Mouse (Mus musculus) liver, embryonic 15.5 days (tissue): ENCODE measurements around the gene Xpo6. TPM values are rescaled to one million over a fixed set of nuclear protein-coding genes. Genes with fewer than 3 reads are reported as not detected.
A peak's percentile ranks its signal among the peaks of the same experiment; 100 is the strongest.

Experiments
- ATAC-seq: fragments of 200-750 bp; cut with Nextera tagmentation; 2 replicates; pipeline ENCODE4 v1.8.0; 2017; ENCODE audit warnings: moderate number of reproducible peaks, mild to moderate bottlenecking, moderate library complexity; ENCODE audit not compliant: insufficient read depth
- H3K27ac ChIP-seq: fragments of 300-500 bp; sonication (generic); replicated peaks from 2 replicates; pipeline ENCODE4 v1.5.1; 2015; ENCODE audit warnings: mild to moderate bottlenecking, inconsistent platforms
- H3K27me3 ChIP-seq: fragments of 300-500 bp; sonication (generic); 2 replicates; pipeline ENCODE4 v1.6.1; 2015; ENCODE audit warnings: mild to moderate bottlenecking, inconsistent platforms
- H3K36me3 ChIP-seq: fragments of 300-500 bp; sonication (generic); replicated peaks from 2 replicates; pipeline ENCODE4 v1.6.1; 2015; ENCODE audit warnings: moderate library complexity, mild to moderate bottlenecking, inconsistent platforms
- H3K4me1 ChIP-seq: fragments of 300-500 bp; sonication (generic); replicated peaks from 2 replicates; pipeline ENCODE4 v1.6.1; 2015; ENCODE audit warnings: inconsistent platforms
- H3K4me2 ChIP-seq: fragments of 300-500 bp; sonication (generic); 2 replicates; pipeline ENCODE4 v1.6.1; 2015; ENCODE audit warnings: moderate library complexity, mild to moderate bottlenecking, inconsistent platforms
- H3K4me3 ChIP-seq: fragments of 300-500 bp; sonication (generic); replicated peaks from 2 replicates; pipeline ENCODE4 v1.5.1; 2015; ENCODE audit warnings: mild to moderate bottlenecking, inconsistent platforms
- H3K9ac ChIP-seq: fragments of 300-500 bp; sonication (generic); 2 replicates; pipeline ENCODE4 v1.6.1; 2015; ENCODE audit warnings: moderate library complexity, mild to moderate bottlenecking, inconsistent platforms
- H3K9me3 ChIP-seq: fragments of 300-500 bp; sonication (generic); replicated peaks from 2 replicates; pipeline ENCODE4 v1.6.1; 2016; ENCODE audit warnings: inconsistent platforms
- WGBS: fragments of 180-500 bp; shearing (Covaris S2); methylation state at CpG from one replicate; pipeline ENCODE4 v1.1.7; 2015; ENCODE audit warnings: mixed read lengths; ENCODE audit not compliant: insufficient replicate concordance; 5-methylcytosine and 5-hydroxymethylcytosine counted together
- polyA plus RNA-seq: library from polyadenylated mRNA; unstranded; fragments of >200 nt; fragmentation: Nextera tagmentation; extraction: Ambion mirVana; gene quantifications from 2 replicates; pipeline ENCODE4 v1.2.1, GENCODE M21; 2015

The Xpo6 gene
- polyA plus RNA-seq, 1 experiment from 2014 or later, result 16.3 TPM

DNA sequence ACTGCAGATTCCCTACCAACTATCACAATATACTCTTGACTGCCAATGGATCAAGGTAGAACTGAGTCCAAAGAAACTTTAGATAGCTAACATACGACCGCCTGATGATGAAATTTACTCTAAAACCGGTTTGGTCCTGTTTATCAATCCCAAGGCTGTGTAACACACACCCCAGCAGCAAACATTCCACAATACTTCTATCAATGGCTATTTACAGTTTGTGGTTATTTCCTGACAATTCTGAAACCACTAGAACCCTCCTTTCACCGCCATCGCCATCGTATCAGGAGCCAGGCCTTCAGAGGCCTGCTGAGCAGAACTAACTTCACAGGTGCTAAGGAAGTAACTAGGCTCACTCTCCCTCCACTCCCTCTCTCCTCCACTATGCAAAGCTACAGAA lies 31.7 kb downstream of the Xpo6 start:
- 45% methylated on average over 6 of the region's 6 CpGs for WGBS
- Histone ChIP-seq H3K9ac (no peak overlapping the region), H3K4me2 (no peak overlapping the region), H3K27me3 (no peaks in the 10 kb centered on the region), H3K36me3 (peaks cover 68% of the 10 kb centered on the region), H3K4me3 (no peak overlapping the region), H3K4me1 (peaks cover 21% of the 10 kb centered on the region), H3K27ac (no peak overlapping the region), H3K9me3 (no peaks in the 10 kb centered on the region)
- no peak for ATAC-seq

DNA sequence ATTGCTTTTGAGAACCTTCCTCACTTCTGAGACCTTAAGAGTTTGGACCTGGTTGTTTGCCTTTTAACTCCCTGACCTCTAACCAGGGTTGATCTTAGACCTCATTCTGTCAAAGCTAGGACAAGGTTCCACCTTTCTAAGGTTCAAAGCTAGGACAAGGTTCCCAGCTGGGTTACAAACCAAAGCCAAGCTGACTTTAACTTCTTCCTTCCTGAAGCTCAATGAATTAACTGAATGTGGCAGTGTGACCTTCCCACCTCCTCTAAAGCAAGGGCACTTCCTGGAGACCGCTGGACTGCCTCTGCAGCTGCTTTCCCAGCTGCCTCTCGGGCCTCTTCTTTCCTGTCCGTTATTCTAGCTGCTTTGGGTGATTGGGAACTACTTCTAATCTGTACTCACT lies 32.9 kb downstream of the Xpo6 start:
- ATAC-seq, result no peak
- Histone ChIP-seq H3K9ac (no peak overlapping the region), H3K27ac (peak overlapping the region; percentile 20; the same call in 1 of the 2 replicates), H3K36me3 (peaks cover 61% of the 10 kb centered on the region), H3K4me3 (no peak overlapping the region), H3K4me1 (peaks cover 21% of the 10 kb centered on the region), H3K9me3 (no peaks in the 10 kb centered on the region), H3K4me2 (no peak overlapping the region), H3K27me3 (no peaks in the 10 kb centered on the region)
- WGBS, result 17% methylated on average over 3 of the region's 3 CpGs

DNA sequence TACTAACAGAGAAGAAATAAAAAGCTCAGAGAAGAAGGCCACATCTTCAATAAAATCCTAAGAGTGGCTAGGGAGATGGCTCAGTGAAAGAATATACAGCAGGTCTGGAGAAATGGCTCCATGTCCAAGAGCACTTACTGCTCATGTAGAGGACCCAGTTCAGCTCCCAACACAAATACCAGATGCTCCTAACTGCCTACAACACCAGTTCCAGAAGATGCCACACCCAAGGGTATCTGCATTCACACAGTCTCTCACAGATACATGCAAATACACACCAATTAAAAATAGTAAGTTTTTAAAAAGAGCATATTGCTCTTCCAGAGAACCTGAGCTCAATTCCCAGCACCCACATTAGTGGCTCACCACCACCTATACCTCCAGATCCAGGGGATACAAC lies 33.7 kb downstream of the Xpo6 start:
- no peak overlapping the region for H3K4me3 ChIP-seq
- no peaks in the 10 kb centered on the region for H3K9me3 ChIP-seq
- peaks cover 53% of the 10 kb centered on the region for H3K36me3 ChIP-seq
- H3K9ac ChIP-seq, result no peak overlapping the region
- no peak overlapping the region for H3K4me2 ChIP-seq
- H3K27ac ChIP-seq, result no peak overlapping the region
- H3K4me1 ChIP-seq, result peaks cover 21% of the 10 kb centered on the region
- no peaks in the 10 kb centered on the region for H3K27me3 ChIP-seq
- no peak for ATAC-seq

DNA sequence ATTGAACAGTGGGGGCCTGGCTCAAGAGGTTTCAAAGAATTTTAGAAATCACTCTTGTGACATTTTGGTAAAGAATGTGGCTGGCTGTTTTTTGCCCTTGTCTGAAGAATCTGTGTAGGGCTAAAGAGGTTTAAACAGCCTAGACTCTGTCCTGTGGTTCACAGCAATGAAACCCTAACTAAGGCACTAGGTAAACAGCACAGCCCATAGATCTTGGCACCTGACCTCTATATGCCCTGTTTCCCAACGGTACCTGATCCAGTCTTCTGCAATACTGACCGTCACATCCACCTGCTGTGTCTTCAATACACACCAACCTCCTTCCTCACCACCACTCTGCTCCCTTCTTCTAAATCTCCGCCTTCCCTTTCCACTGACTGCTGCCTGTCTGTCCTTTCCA lies 42.1 kb downstream of the Xpo6 start:
- H3K27me3 ChIP-seq, result no peaks in the 10 kb centered on the region
- peaks cover 6% of the 10 kb centered on the region for H3K4me1 ChIP-seq
- peak; percentile 34 for ATAC-seq
- no peak overlapping the region for H3K4me3 ChIP-seq
- no peaks in the 10 kb centered on the region for H3K9me3 ChIP-seq
- H3K27ac ChIP-seq, result no peak overlapping the region
- peaks cover 46% of the 10 kb centered on the region for H3K36me3 ChIP-seq
- no peak overlapping the region for H3K4me2 ChIP-seq
- WGBS, result 65% methylated on average over 3 of the region's 3 CpGs
- H3K9ac ChIP-seq, result no peak overlapping the region

DNA sequence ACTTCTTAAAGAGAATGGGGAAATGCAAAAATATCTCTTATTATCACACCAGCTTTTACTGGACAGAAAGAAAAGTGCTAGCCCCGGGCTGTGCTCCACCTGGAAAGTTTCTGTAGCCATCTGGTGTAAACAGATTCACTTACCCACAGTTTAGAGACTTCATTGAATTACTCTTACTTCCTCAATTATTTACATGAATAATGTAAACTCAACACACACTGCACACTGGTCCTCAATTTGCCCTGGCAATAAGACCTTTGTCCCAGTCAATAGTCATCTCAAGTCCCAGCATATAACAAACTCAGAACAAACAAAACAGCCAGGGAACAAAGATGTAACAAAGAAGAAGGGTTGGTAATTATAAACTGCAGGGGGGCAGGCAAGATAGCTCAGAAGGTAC lies 44.6 kb downstream of the Xpo6 start:
- ATAC-seq, result 0 out of 2 replicates have a peak, but pooled peaks have one; percentile 39
- no peaks in the 10 kb centered on the region for H3K27me3 ChIP-seq
- H3K4me1 ChIP-seq, result peaks cover 6% of the 10 kb centered on the region
- WGBS, result 74% methylated on average over 1 of the region's 1 CpGs
- no peak overlapping the region for H3K27ac ChIP-seq
- H3K4me3 ChIP-seq, result no peak overlapping the region
- no peak overlapping the region for H3K4me2 ChIP-seq
- H3K9me3 ChIP-seq, result no peaks in the 10 kb centered on the region
- H3K36me3 ChIP-seq, result peaks cover 62% of the 10 kb centered on the region
- H3K9ac ChIP-seq, result no peak overlapping the region

DNA sequence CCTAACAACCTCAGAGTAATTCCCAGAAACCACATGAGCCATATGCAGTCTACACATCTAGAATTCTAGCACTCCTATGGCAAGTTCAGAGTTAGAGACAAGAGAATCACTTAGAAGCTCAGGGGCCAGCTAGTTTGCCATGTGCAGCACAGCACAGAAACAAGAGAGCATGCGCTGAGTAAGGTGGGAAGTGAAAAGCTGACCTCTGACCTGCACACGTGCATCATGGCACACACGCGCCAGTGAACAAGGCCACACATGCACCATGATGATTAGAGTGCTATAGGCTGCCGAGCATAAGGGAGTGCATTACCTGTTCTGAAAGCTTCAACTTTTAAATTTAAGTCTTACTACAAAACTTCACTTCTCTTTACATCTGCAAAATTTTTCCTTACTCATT lies 45.6 kb downstream of the Xpo6 start:
- Histone ChIP-seq H3K36me3 (peaks cover 62% of the 10 kb centered on the region), H3K4me2 (no peak overlapping the region), H3K4me1 (peaks cover 6% of the 10 kb centered on the region), H3K27ac (no peak overlapping the region), H3K27me3 (no peaks in the 10 kb centered on the region), H3K9me3 (no peaks in the 10 kb centered on the region), H3K9ac (no peak overlapping the region), H3K4me3 (no peak overlapping the region)
- whole genome bisulfite sequencing, result 77% methylated on average over 5 of the region's 5 CpGs
- ATAC-seq, result no peak

DNA sequence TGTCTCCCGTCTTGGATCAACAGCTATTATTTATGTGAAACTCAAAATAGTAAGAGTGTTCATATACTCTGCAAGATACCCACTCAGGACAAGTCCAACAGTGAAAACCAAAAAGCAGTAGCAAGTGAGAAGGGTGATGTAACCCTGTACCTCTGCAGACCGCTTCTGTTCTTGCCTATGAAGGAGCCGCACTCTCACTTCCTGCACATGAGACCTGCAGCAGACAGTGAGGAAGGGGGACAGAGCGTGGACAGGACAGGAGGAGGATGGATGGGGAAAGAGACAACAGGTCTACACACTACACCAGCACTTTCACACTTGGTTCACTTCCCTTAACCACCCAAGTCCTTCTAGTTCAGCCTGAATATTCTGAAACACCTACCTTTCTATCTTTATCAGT lies 48.0 kb downstream of the Xpo6 start:
- WGBS, result 86% methylated on average over 4 of the region's 4 CpGs
- H3K27ac ChIP-seq, result no peak overlapping the region

DNA sequence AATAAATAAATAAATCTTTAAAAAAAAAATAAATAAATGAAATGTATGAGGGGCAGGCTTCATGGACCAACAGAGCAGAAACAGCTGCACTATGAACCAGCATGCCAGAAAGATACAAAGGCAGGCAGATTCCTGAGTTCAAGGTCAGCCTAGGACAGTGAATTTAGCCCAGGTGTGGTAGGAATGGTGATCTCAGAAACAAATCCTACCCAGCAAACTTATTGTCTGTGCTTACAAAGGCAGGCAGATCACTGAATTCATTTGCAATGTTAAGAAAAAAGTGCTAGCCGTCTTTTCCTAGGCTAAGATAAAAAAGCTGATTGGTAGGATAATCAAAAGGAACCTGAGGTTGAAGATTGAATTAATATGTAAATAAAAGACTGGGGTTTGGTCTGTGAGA lies 54.1 kb downstream of the Xpo6 start:
- no peak overlapping the region for H3K9ac ChIP-seq
- peaks cover 84% of the 10 kb centered on the region for H3K36me3 ChIP-seq
- no peaks in the 10 kb centered on the region for H3K4me1 ChIP-seq
- no peak for ATAC-seq
- H3K4me3 ChIP-seq, result no peak overlapping the region
- no peaks in the 10 kb centered on the region for H3K9me3 ChIP-seq
- WGBS, result 74% methylated on average over 1 of the region's 1 CpGs
- no peaks in the 10 kb centered on the region for H3K27me3 ChIP-seq
- H3K27ac ChIP-seq, result no peak overlapping the region
- no peak overlapping the region for H3K4me2 ChIP-seq

More for the DNA sequence above, 48.0 kb downstream of the Xpo6 start:
- H3K4me1 ChIP-seq, result peaks cover 6% of the 10 kb centered on the region
- no peak overlapping the region for H3K4me3 ChIP-seq
- H3K27me3 ChIP-seq, result no peaks in the 10 kb centered on the region
- H3K9ac ChIP-seq, result no peak overlapping the region
- H3K36me3 ChIP-seq, result peaks cover 76% of the 10 kb centered on the region
- ATAC-seq, result no peak
- no peak overlapping the region for H3K4me2 ChIP-seq
- H3K9me3 ChIP-seq, result no peaks in the 10 kb centered on the region

DNA sequence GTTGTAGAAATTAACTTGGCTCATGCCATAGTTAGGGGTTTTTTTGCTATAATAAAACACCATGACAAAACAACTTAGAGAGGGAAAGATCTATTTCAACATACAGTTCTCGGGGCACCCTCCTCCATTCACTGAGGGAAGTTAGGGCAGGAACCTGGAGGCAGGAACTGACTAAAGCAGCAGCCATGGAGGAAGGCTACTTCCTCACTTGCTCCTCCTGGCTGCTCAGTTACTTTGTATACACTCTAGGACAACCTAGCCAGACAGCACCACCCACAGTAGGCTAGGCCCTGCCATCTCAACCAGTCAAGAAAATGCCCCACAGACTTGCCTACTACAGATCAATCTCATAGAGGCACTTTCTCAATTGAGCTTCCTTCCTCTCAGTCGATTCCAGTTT lies 55.9 kb downstream of the Xpo6 start:
- no peak overlapping the region for H3K4me3 ChIP-seq
- no peaks in the 10 kb centered on the region for H3K4me1 ChIP-seq
- no peak overlapping the region for H3K9ac ChIP-seq
- no peak for ATAC-seq
- H3K9me3 ChIP-seq, result no peaks in the 10 kb centered on the region
- no peak overlapping the region for H3K27ac ChIP-seq
- H3K36me3 ChIP-seq, result peaks cover 86% of the 10 kb centered on the region
- WGBS, result 55% methylated on average over 2 of the region's 2 CpGs
- no peak overlapping the region for H3K4me2 ChIP-seq
- no peaks in the 10 kb centered on the region for H3K27me3 ChIP-seq

DNA sequence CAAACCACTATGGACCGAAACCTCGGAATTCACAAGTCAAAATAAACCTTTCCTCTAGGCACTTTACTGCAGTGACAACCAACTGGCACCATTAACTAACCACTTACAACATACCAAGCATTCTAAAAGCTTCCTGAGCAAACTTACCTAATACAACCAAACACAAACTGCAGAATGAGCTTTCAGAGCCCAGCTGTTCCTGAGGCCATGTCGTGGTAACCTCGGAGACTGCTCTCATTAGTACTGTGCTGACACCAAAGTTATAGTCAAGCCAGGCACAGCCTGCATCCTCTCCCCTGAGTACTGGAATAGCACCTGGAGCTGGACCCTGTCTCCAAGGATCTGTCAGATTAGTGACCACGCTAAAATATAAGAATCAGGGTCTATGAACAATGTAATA lies 62.5 kb downstream of the Xpo6 start:
- no peaks in the 10 kb centered on the region for H3K27me3 ChIP-seq
- WGBS, result 81% methylated on average over 5 of the region's 5 CpGs
- peaks cover 65% of the 10 kb centered on the region for H3K36me3 ChIP-seq

DNA sequence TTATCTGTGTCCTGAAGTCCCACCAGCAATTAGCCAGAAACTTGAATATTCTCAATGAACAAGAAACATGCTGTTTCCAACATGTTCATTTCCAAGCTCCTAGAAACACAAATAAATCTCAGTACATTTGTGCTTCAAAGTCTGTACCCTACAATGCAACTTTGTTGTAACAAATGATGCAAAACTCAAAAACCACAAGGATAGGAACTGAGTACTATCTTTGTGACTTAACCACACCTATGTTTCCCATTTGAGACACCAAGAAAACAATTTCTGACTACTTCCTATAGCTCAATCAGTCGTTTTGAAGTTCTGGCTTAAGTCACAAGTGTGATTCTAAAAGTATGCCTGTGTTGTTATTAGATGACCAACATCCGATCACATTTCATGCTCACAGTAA lies 64.9 kb downstream of the Xpo6 start:
- 59% methylated on average over 2 of the region's 2 CpGs for WGBS

More for the DNA sequence above, 62.5 kb downstream of the Xpo6 start:
- Histone ChIP-seq H3K4me1 (peaks cover 10% of the 10 kb centered on the region; the same call in 1 of the 2 replicates), H3K4me2 (no peak overlapping the region), H3K4me3 (no peak overlapping the region), H3K27ac (no peak overlapping the region), H3K9me3 (no peaks in the 10 kb centered on the region), H3K9ac (no peak overlapping the region)
- no peak for ATAC-seq

DNA sequence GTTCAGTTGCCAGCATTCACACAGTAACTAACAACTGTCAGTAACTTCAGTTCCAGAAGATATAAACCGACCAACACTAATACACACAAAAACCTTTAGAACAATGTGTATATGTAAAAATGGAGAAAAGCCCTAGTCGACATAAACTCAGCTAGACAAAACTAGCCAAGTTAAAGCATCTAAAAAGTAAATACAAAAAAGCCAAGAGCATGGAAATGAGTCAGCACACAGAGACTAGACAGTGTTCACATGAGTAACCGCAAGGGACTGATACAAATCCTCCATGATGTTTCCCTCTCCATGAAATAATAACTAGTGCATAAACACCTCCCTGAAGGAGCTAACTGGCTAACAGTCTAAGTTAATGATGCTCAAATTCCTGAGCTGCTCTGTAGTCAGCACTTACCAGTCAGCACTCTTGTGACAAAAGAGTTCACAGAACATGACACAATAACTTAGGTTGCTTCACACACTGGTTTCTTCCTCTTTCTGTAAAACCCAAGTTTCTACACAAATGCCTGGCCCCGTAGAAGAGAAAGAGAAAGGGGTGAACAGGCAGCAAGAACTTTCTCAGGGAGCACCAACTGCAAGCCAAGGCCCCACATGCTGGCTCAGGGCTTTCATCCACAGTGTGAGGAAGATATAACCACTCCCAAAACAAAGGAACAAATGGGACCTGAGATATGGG lies 65.5 kb downstream of the Xpo6 start:
- Histone ChIP-seq H3K9ac (no peak overlapping the region), H3K4me3 (no peak overlapping the region), H3K27ac (peak overlapping the region; percentile 22; the same call in 1 of the 2 replicates), H3K27me3 (no peaks in the 10 kb centered on the region), H3K36me3 (peaks cover 70% of the 10 kb centered on the region), H3K9me3 (no peaks in the 10 kb centered on the region), H3K4me2 (0 out of 2 replicates have a peak overlapping the region, but pooled peaks have one; percentile 19), H3K4me1 (peaks cover 10% of the 10 kb centered on the region; the same call in 1 of the 2 replicates)
- WGBS, result 61% methylated on average over 4 of the region's 4 CpGs
- ATAC-seq, result no peak

More for the DNA sequence above, 64.9 kb downstream of the Xpo6 start:
- H3K4me3 ChIP-seq, result no peak overlapping the region
- ATAC-seq, result no peak
- H3K4me1 ChIP-seq, result peaks cover 10% of the 10 kb centered on the region; the same call in 1 of the 2 replicates
- no peak overlapping the region for H3K9ac ChIP-seq
- H3K9me3 ChIP-seq, result no peaks in the 10 kb centered on the region
- 0 out of 2 replicates have a peak overlapping the region, but pooled peaks have one; percentile 19 for H3K4me2 ChIP-seq
- H3K36me3 ChIP-seq, result peaks cover 70% of the 10 kb centered on the region
- H3K27me3 ChIP-seq, result no peaks in the 10 kb centered on the region
- 0 out of 2 replicates have a peak overlapping the region, but pooled peaks have one; percentile 22 for H3K27ac ChIP-seq
